ENCODE assay signal across 25 mouse cellular contexts in genomic region chr8:106574283-106574682, GRCm38 (mm10).
"Had no signal": no experiment of that assay in that cellular context is flagged by ENCODE, and none has a peak within 500 bp of the region (broad histone marks: within the 10 kb centered on the region; RNA-seq: fewer than 3 reads in every experiment).

No protein-coding gene starts in this region.

- ATAC-seq: hindbrain, postnatal 0 days; intestine, embryonic 16.5 days; liver, embryonic 12.5 days had no signal

- H3K4me1 ChIP-seq: hindbrain, embryonic 15.5 days had no signal

- DNase-seq: gastrocnemius, postnatal 14 days; gastrocnemius, postnatal 36 days; heart, adult 18-20 months; heart, postnatal 14 days; heart, postnatal 4 days; kidney, adult 11 months; kidney, adult 2 months; kidney, adult 9 months; kidney, postnatal 14 days; kidney, postnatal 36 days; layer of hippocampus, adult 9-11 months; layer of hippocampus, postnatal 36 days had no signal

- H3K4me3 ChIP-seq: heart, embryonic 13.5 days; heart, embryonic 15.5 days; hindbrain, embryonic 10.5 days; hindbrain, embryonic 13.5 days; hindbrain, embryonic 15.5 days; kidney, embryonic 15.5 days; limb, embryonic 13.5 days; limb, embryonic 15.5 days; liver, embryonic 12.5 days had no signal

- H3K27ac ChIP-seq: heart, embryonic 13.5 days; heart, embryonic 15.5 days; hindbrain, embryonic 10.5 days; hindbrain, embryonic 13.5 days; hindbrain, embryonic 15.5 days; hindbrain, postnatal 0 days; kidney, embryonic 15.5 days; kidney, postnatal 0 days; limb, embryonic 13.5 days; limb, embryonic 15.5 days; liver, embryonic 12.5 days had no signal

- H3K27me3 ChIP-seq: heart, embryonic 15.5 days; hindbrain, embryonic 15.5 days; kidney, embryonic 15.5 days; limb, embryonic 13.5 days; limb, embryonic 15.5 days; liver, embryonic 12.5 days had no signal

- H3K9me3 ChIP-seq: heart, embryonic 13.5 days; heart, embryonic 15.5 days; hindbrain, embryonic 10.5 days; hindbrain, embryonic 13.5 days; hindbrain, embryonic 15.5 days; kidney, embryonic 15.5 days; limb, embryonic 13.5 days; limb, embryonic 15.5 days; liver, embryonic 12.5 days had no signal

- H3K9ac ChIP-seq: heart, embryonic 13.5 days; heart, embryonic 15.5 days; hindbrain, embryonic 13.5 days; hindbrain, embryonic 15.5 days; kidney, embryonic 15.5 days; limb, embryonic 13.5 days; limb, embryonic 15.5 days; liver, embryonic 12.5 days had no signal

- H3K4me2 ChIP-seq: heart, embryonic 11.5 days; heart, embryonic 13.5 days; heart, embryonic 15.5 days; hindbrain, embryonic 13.5 days; hindbrain, embryonic 15.5 days; kidney, embryonic 15.5 days; limb, embryonic 13.5 days; limb, embryonic 15.5 days; liver, embryonic 12.5 days had no signal

- H3K36me3 ChIP-seq: heart, embryonic 13.5 days; heart, embryonic 15.5 days; hindbrain, embryonic 10.5 days; hindbrain, embryonic 13.5 days; hindbrain, embryonic 15.5 days; kidney, embryonic 15.5 days; limb, embryonic 13.5 days; limb, embryonic 15.5 days; liver, embryonic 12.5 days had no signal
